Mouse (Mus musculus) cerebellum, postnatal 14 days (tissue): ENCODE data around the gene Hist1h4f.
"Not testable (repeated sequence)": the region's sequence is repeated elsewhere in the genome, so short reads cannot be mapped to it uniquely, and the experiment has no call there.

Experiments used
- DNase-seq, 2 experiments: peaks; one replicate each; pipeline ENCODE4 v3.0.0; 2021; ENCODE audit warnings: mixed read lengths in 2 of 2

Hist1h4f gene

DNA sequence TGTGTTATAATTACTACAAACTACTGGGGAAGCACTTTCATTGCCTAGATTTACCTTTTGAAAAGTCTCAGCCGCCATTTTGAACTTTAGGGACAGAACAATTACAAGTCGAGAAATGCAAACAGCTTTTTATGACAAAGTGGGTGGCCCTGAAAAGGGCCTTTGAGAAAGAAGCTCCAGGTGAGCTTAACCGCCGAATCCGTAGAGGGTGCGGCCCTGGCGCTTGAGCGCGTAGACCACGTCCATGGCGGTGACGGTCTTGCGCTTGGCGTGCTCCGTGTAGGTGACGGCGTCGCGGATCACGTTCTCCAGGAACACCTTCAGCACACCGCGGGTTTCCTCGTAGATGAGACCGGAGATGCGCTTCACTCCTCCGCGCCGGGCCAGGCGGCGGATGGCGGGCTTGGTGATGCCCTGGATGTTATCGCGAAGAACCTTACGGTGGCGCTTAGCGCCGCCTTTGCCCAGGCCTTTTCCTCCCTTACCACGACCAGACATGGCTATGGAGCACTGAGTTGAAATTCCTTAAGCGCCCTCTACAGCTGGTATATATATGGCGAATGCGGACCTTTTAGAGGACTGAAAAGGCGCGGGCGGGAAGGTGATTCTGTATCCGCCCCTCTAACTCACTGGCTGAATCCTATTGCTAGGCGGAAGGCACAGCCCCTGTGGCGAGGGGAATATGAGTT is at the start of gene Hist1h4f:
Gene Hist1h4f (minus strand): TSS at position 503 of the 689 bp plus-strand sequence.
- DNase-seq = peak; percentile 87 to 92

DNA sequence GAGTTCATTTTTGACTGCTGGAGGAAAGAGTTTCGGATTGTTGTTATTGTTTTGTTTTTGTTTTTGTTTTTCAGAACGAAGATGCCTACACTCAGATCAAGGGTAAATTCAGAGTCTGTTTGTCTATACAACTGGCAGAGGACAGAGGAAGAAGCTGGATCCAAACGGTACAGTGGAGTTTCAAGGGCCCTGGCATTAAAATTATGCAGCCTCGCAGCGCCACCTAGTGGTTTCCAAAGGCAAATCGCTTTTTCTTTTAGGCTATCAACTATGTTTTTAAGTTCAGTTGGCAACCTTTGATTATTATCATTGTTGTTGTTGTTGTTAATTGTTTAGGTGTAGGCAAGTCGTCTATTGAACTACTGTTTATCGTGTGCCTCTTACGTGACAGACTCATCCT is 46.5 kb upstream of the Hist1h4f start:
- DNase-seq = peak; percentile 85 to 88

DNA sequence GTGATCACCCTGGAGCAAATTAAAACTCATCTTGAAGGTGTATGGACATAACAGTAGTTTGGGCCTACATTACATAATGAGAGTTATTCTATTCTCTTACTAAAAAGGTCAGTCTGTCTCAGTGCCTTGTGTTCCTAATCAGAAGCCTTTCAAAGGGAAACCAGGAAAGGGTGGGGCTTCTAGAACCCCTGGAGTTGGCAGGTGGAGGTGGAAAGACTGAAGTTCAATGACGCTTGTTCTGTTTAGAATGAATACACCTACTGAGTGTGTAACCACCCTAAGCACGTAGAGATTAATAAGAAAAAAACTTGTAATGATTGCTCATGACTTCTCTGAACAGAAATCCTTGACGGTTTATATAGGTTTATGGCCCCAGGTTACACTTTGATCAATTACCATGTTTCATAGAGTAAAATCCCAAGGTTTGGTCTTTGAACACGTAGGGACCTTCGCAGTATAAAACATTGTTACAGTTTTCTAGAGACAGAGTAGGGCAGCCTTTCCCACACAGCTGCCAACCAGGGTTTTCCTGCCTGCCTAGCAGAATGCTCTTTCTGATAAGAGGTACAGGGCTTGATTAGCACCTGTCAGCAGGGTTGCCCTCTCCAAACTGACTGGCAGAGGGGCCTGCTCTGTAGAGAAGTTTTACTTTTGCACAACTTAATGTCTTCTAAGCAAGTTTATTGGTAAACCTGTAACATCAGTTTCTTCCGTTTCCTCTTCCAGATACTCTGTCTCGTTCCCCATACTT is 44.3 kb upstream of the Hist1h4f start:
- DNase-seq = no peak

DNA sequence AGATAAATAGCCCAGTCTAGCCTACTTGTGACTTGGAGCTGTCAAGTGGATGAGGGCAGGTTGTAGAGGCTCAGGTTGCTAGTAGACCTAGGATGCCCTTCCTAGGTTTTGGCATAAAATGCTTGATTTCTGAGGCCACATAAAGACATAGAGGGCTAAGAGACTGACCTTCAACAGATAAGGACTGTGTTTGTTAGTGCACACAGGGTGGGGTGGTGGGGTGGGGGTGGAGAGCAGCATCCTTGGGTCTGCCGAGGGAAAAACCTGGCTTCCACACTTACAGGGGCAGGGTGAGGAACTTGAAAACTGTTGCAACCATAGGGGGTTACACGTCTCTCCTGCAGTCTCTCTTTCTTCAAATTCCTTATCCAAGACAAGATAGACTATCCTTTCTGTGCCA is 43.7 kb upstream of the Hist1h4f start:
- DNase-seq = no peak

DNA sequence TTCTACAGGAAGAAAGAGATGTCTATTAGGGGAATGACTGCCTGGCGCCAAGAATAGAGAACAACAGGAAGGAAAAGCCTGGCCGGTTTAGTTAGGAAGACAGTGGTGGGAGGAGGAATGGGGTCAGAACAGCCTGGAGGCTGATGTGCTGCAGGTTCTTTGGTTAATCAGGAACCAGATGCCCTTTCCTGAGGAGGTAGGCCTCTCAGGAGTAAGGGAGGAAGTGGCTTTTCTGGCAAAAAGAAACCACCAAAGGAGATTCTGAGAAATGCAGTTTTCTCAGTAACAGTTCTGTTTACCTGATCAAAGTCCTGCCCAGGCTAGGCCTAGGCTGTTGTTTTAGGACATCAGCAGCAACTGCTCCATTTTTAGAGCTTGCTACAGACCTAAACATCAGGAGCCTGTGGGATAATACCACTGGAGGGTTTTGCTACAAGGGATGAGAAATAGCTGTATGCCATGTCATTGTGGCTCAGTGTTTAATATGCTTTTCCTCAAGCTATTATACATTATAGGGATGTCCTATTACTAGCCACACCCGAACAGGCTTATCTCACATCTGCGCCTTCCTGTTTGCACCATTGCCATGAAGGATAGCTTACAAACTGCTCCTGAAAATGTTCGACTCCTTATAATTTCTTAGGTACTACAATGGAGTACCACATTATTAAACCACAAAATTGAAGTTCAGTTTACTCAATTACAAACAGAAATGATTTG is 41.8 kb upstream of the Hist1h4f start:
- no peak for DNase-seq

DNA sequence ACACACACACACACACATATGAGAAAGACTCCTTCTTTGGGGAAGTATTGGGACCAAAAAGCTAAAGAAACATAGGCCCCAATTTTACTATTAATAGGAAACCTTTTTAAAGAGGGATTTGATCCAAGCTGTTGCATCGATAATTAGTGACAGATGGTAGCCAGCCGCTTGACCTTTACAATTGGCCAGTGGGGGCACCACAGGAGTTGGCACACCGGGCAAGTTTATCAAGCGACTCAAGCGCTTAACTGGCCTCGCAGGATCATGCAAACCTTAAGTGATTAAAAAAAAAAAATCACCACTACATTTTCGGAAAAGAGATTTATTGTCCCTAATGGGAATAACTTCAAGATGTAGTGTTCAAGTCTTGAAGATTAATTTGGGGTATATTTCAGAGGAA is 41.2 kb upstream of the Hist1h4f start:
- DNase-seq = peak; percentile 71 to 79

DNA sequence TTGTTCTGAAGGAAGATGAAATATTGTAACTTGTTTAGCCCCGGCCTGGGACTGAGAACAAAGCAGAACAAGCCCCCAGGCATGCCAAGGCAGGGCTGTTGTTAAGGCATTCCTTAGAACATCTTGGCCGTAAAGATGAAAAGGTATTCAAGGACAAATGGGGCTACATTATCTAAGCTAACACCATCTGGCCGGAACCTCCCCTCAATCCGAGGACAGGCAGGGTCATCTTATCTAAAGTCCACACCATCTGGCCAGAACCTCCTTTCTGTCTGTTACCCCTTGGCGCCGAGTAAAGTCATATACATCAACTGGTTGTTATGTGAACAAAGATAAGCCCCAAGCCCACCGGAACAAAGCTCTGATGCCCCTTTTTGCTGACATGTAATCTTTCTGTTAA is 40.4 kb upstream of the Hist1h4f start:
- DNase-seq = not testable (repeated sequence)

DNA sequence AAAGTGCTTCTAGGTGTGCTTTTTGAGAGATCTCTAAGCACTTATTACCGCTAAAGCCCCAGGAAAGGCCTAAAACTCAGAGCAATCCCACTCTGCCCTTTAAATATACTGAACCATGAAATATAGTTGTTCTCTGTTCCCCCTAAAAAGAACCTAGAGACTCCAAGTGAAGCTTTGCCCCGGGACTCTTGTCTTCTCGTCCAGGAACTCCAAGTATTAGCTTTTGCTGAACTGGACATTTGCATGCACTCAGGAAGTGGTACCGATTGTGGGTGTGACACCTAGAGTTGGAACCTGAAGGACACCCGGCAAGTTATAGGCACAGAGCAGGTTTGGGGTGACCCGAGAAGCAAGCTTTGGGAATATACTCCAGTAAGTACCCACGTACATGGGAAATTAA is 39.8 kb upstream of the Hist1h4f start:
- DNase-seq = no peak

DNA sequence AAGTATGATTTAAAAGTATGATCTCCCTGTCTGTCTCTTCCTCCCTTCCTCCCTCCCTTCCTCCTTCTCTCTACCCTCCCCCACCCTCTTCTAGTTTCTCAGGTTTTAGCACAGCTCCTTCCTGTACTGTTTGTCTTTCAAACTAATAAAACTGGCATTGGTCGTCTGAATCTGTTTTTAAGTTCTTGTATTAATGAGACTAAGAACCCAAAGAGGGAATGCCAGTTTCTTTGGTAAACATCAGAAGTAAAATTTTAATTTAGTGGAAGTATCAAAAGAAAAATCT is 35.4 kb upstream of the Hist1h4f start:
- no peak for DNase-seq

DNA sequence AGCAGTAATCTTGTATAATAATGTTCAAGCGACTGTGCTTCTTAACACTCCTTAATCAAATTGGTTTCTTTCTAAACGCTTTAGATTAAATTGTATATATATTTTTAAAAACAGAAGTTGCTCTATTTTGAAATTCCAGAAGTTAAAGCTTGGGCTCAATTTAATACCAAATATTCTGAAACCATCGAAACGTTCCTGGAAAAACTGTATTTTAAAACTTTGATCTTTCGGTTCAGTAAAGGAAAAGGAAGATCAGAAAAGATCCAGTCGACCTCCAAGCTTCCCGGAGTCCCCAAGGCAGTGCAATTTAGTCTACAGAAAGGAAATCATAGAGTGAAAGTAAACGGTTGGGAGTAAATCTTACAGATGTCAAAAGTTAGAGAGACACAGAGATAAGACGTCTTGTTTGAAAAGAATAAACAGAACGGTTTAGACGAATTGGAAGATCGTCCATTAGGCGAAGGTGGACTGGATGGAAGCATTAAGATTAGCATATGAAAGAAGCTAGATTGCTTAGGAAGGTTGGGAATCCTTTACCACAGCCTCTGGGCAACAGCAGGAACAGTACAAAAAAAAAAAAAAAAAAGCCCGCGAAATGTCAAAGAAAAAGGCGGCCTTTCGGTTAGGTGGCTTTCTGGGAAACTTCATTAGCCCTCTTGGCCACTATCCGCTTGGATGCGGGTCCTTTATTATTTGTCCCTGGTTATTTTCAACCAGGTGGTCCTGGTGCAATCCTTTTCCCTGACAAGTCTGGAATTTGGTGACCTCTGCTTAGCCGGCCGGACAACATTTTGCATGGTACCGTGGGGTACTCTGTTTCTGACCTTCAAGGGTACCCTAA is 34.9 kb upstream of the Hist1h4f start:
- DNase-seq = no peak

DNA sequence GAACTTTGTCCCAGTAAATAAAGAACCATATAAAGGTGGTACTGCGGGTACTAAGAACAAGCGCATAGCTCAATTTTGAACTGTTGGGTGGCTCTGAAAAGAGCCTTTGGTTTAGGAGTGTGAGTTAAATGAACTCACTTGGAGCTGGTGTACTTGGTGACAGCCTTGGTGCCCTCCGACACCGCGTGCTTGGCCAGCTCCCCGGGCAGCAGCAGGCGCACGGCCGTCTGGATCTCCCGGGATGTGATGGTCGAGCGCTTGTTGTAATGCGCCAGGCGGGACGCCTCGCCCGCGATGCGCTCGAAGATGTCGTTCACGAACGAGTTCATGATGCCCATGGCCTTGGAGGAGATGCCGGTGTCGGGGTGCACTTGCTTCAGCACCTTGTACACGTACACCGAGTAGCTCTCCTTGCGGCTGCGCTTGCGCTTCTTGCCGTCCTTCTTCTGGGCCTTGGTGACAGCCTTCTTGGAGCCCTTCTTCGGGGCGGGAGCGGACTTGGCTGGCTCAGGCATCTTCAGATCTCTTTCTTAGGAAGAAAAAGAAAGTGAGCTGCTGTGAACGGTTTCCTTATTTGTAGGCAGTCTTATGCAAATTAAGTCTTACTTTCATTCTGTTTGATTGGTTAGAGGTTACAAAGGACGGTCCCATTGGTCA is 34.1 kb upstream of the Hist1h4f start:
- DNase-seq = peak; percentile 47 to 65

DNA sequence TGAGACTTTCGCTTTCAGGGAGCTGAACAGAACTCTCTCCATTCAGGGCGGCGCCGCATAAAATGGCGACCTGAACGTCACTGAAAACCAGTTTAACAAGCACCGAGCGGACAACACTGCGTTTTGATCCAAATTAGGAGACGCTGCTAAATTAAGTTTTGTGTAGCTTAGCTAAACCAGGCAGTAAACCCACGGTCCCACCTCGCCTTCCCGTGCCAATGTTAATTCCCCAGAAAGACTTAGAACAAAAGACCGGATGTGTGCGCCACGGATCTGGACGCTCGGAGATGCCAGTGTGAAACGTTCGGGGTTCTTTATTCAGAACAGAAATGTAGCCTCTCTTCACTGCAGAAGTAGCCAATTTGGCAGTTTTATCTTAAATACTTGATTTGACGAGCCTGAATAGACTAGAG is 33.6 kb upstream of the Hist1h4f start:
- peak; percentile 48 to 61 for DNase-seq

DNA sequence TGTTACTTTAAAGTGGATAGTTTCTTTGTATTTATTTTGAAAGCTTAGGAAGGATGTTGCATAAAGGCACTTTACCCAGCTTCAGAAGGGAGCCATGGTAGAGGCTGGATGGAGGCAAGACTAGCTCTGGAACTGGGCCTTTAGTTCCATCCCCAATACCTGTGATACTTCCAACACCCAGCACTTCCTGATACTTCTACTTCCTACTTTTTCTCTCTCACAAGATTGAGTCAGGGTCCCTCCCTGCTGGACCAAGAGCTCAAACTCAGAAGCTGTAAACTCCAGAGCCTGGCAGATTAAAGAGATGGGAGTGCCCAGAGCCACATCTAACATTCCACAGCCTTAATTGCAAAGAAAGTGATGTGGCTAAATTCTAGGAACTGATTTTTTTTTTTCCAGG is 32.9 kb upstream of the Hist1h4f start:
- DNase-seq = no peak

DNA sequence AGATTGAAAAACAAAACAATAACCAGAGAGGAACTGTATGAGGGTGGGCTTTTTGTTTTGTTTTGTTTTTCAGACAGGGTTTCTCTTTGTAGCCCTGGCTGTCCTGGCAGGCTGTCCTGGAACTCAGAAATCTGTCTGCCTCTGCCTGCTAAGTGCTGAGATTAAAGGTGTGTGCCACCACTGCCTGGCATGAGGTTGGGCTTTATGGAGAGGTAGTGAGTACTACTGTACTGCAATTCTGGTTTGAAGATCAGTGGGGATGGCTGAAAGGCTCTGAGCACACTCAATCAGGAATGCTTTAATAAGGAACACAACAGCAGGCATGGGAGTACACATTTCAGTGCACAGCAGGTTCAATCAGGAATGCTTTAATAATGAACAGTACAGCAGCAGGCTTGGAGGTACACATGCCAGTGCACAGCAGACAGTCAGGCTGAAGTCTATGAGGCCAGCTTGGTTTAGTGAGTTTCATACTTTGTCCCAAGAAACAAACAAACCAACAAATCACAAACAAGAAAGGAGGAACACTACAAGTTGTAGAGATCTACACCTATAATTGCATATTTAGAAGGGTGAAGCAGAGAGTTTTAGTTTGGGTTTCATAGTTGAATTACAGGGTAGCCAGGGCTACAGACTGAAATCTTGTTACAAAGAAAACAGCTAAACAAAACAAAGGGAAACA is 32.1 kb upstream of the Hist1h4f start:
- DNase-seq = no peak

DNA sequence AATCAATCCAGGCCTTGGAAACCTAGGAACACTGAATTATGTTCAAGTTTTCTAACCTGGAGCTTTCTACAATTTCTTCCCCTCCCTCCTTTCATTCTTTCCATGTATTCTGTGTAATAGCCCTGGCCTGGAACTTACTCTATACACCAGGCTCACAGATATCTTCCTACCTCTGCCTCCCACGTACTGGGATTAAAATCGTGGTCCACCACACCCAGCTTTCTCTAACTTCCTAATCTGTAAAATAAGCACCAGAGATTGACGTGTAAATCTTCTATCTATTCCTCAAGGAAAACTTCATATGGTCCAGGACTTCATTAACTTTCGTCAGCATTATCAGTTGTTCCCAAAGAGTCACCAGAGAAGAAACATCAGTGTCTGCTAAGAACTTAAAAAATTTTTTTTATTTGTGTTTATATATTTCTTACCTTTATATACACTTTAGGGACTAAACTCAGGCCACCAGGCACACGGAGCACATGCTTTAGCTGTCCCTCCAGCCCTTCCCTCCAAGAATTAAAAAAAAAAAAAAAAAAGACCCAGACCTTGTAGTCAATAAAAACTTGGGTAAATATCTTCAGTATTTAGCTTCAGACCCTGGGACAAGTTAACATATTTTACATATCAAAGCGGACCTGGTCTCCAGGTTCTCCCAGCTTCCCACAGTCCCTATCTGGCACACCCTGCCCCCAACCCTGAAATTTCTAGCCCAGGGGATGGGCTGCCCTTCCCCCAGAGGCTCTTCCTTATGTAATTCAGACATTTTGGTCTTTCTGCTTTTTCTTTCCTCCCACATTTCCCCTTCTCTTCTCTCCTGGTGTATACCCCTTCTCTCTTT is 31.0 kb upstream of the Hist1h4f start:
- DNase-seq = no peak

DNA sequence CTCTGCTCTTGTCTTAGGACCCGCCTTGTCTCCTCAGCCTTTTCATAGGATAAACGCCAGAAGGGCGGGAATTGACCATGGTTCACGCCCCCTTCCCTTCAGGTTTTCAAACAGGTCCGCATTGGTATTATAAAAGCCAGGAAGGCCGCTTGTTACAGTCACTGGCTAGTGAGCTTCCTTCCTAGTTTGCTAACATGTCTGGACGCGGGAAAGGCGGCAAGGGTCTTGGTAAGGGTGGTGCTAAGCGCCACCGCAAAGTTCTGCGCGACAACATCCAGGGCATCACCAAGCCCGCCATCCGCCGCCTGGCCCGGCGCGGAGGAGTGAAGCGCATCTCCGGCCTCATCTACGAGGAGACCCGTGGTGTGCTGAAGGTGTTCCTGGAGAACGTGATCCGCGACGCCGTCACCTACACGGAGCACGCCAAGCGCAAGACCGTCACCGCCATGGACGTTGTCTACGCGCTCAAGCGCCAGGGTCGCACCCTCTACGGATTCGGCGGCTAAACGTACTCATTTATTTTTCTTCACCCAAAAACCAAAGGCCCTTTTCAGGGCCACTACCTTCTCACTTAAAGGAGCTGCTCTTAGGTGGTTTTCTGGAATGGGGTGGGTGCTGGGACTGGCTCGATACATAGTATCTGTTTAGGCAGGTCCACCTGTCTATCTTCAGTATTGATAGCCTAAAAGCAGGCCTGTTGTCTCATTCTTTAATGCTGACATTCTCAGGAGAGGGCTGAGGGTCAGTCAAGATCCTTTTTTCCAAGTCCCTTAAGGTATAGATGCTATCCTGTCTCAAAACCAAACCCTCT is 30.2 kb upstream of the Hist1h4f start, which contains the start of gene Hist1h4d:
Gene Hist1h4d (plus strand): TSS at position 191 of the 811 bp plus-strand sequence.
- peak; percentile 96 to 99 for DNase-seq

DNA sequence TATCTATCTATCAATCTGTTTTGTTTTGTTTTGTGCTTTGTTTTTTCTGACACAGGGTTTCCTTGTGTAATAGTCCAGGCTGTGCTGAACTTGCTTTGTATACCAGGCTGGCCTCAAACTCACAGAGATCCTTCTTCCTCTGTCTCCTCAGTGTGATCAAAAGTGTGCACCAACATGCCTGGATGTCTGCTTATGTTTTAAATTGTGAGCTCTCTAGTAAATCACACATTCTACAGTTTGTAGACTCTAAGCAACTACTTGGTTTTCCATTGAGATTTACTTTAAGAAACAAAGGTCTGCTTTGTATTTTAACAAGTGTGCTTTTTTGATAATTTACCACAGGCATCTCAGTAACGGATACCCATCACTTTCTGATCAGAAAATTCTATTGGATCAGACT is 26.4 kb upstream of the Hist1h4f start:
- no peak for DNase-seq

DNA sequence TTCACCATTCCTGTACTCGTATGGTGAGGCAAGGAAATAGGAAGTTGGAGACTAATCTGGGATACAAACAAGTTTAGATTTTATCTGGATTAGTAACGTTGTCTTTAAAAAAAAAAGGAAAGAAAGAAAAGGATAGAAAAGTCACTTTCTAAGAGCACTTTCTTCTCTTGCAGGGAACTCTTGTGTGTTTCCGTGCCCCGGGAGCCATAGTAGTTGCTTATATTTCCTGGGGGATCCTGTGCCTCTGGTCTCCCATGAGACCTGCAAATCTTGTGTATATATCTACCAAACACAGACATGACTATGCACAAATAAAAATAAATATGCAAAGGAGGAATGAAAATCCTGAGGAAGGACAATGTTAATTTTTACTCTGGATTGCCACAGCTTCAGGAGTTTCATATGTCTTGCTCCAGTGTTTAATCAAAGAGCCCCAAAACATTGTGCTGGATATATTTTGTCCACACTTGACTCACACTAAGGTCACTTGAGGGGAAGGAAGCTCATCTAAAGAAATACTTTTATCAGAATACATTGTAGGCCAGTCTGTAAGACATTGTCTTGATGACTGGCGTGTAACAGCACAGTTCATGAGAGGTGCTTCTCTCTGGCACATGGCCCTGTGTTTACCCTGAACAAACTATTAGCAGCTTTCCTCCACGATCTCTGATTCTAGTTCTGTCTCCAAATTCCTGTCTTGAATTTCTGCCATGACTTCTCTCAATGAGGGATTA is 25.6 kb upstream of the Hist1h4f start:
- DNase-seq = no peak

DNA sequence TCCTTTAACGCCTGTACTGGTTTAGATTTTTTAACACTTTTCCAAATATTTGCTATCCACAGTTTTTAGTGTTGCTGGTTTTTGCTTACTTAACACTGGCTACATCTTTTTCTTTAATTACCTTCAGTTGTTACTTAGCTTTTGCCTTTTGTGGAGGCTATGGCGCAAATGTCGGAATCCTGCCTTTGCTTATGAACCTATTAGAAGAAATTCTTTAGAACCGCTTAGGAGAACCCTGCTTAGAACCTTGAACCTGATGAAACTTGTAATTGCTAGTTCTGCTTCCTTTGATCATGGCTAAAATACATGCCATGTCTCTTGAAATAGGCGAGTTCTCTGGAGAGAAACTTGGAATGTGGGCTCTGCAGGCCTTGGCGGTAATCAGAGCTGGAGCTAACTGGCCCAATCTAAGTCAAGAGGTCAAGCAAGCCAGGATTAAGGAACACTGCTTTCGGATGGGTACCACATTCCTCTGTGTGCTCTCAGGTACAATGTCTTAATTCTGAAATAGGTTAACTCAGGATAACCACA is 25.0 kb upstream of the Hist1h4f start:
- DNase-seq = no peak
